Mouse (Mus musculus): ENCODE measurements around the gene Hepacam.

Hepacam gene

GRCm38 (mm10) chr9:37434932-37435331 is 67.8 kb downstream of the Hepacam start:
- no peak for DNase-seq

GRCm38 (mm10) chr9:37435616-37436015 is 68.5 kb downstream of the Hepacam start:
- DNase-seq: no peak
